Mouse (Mus musculus) heart, embryonic 14.5 days (tissue): Measurements from ENCODE around the gene Pink1. TPM values are rescaled to one million over a fixed set of nuclear protein-coding genes. Genes with fewer than 3 reads are reported as not detected.

Source experiments
- ATAC-seq: fragments of 200-750 bp; cut with Nextera tagmentation; 2 replicates; pipeline ENCODE4 v1.8.0; 2017; ENCODE audit warnings: low read depth, moderate TSS enrichment; ENCODE audit not compliant: insufficient number of reproducible peaks, insufficient read depth, low FRiP score
- H3K27ac ChIP-seq, 2 experiments: fragments of 200-500 bp in 1 of 2; fragments of 300-500 bp in 1 of 2; sonication (generic) in 1 of 2; replicated peaks in 1 of 2; 2 replicates each; pipeline ENCODE4 v1.5.1; 2012 to 2014; ENCODE audit warnings: low read depth in 2 of 2, low read length in 2 of 2, control low read depth in 1 of 2, mild to moderate bottlenecking in 1 of 2, mixed read lengths in 1 of 2; ENCODE audit not compliant: control insufficient read depth in 1 of 2, insufficient read depth in 1 of 2
- H3K27me3 ChIP-seq: fragments of 300-500 bp; sonication (generic); 2 replicates; pipeline ENCODE4 v1.6.1; 2014; ENCODE audit warnings: mild to moderate bottlenecking, low read length, control low read depth; ENCODE audit not compliant: control insufficient read depth, insufficient read depth
- H3K36me3 ChIP-seq: fragments of 300-500 bp; sonication (generic); 2 replicates; pipeline ENCODE4 v1.6.1; 2014; ENCODE audit warnings: mild to moderate bottlenecking, control low read depth, low read length, mixed read lengths; ENCODE audit not compliant: control insufficient read depth, insufficient read depth
- H3K4me1 ChIP-seq, 2 experiments: fragments of 200-500 bp in 1 of 2; fragments of 300-500 bp in 1 of 2; sonication (generic) in 1 of 2; 2 replicates each; pipeline ENCODE4 v1.6.1; 2012 to 2014; ENCODE audit warnings: low read length in 2 of 2, control low read depth in 1 of 2, mixed read lengths in 1 of 2; ENCODE audit not compliant: control insufficient read depth in 2 of 2, insufficient read depth in 2 of 2
- H3K4me2 ChIP-seq: fragments of 300-500 bp; sonication (generic); 2 replicates; pipeline ENCODE4 v1.6.1; 2014; ENCODE audit warnings: mild to moderate bottlenecking, low read length
- H3K4me3 ChIP-seq, 2 experiments: fragments of 200-500 bp in 1 of 2; fragments of 300-500 bp in 1 of 2; sonication (generic) in 1 of 2; 2 replicates each; pipeline ENCODE4 v1.5.1; 2012 to 2014; ENCODE audit warnings: low read length in 2 of 2, mild to moderate bottlenecking in 2 of 2, control low read depth in 1 of 2, low read depth in 1 of 2, moderate library complexity in 1 of 2; ENCODE audit not compliant: control insufficient read depth in 1 of 2, insufficient read depth in 1 of 2
- H3K9ac ChIP-seq: fragments of 300-500 bp; sonication (generic); 2 replicates; pipeline ENCODE4 v1.6.1; 2014; ENCODE audit warnings: mild to moderate bottlenecking, low read length
- H3K9me3 ChIP-seq: fragments of 300-500 bp; sonication (generic); 2 replicates; pipeline ENCODE4 v1.6.1; 2016; ENCODE audit warnings: low read length, control low read depth; ENCODE audit not compliant: control insufficient read depth
- WGBS: fragments of 180-500 bp; shearing (Covaris S2); extraction: QIAGEN DNeasy Blood & Tissue Kit; methylation state at CpG from one replicate; pipeline ENCODE4 v1.1.7; 2014; 5-methylcytosine and 5-hydroxymethylcytosine counted together
- polyA plus RNA-seq: library from polyadenylated mRNA; unstranded; fragments of >200 nt; fragmentation: Nextera tagmentation; extraction: Ambion mirVana; gene quantifications from 2 replicates; pipeline ENCODE4 v1.2.1, GENCODE M21; 2014

Pink1 gene
- polyA plus RNA-seq, 1 experiment from 2014 or later, result 50.9 TPM

- Histone ChIP-seq H3K9ac (peak overlapping the region; percentile 84), H3K27me3 (no peaks in the 10 kb centered on the region), H3K36me3 (peaks cover 21% of the 10 kb centered on the region), H3K9me3 (no peaks in the 10 kb centered on the region), H3K4me2 (peak overlapping the region; percentile 87), H3K4me3 (peak overlapping the region; percentile 68 to 89), H3K4me1 (peaks cover 9 to 14% of the 10 kb centered on the region in 2 experiments), H3K27ac (peak overlapping the region; percentile 76 to 78)
- 13% methylated on average over 18 of the region's 18 CpGs for WGBS
- no peak for ATAC-seq
Observed at GRCm38 (mm10) chr4:138303742-138304141, 22.4 kb downstream of the Pink1 start.

GRCm38 (mm10) chr4:138303011-138303410, 23.1 kb downstream of the Pink1 start:
- WGBS, result 88% methylated on average over 3 of the region's 3 CpGs
- no peak overlapping the region for H3K9ac ChIP-seq
- peaks cover 14% of the 10 kb centered on the region for H3K36me3 ChIP-seq
- no peak overlapping the region for H3K4me2 ChIP-seq
- ATAC-seq, result no peak
- peaks cover 9 to 14% of the 10 kb centered on the region in 2 experiments for H3K4me1 ChIP-seq
- no peak overlapping the region for H3K4me3 ChIP-seq
- H3K27me3 ChIP-seq, result no peaks in the 10 kb centered on the region
- H3K27ac ChIP-seq, result no peak overlapping the region
- H3K9me3 ChIP-seq, result no peaks in the 10 kb centered on the region

GRCm38 (mm10) chr4:138301271-138301780, 24.8 kb downstream of the Pink1 start:
- Histone ChIP-seq H3K9me3 (no peaks in the 10 kb centered on the region), H3K4me1 (peaks cover 9 to 14% of the 10 kb centered on the region in 2 experiments), H3K27ac (no peak overlapping the region), H3K4me2 (no peak overlapping the region), H3K36me3 (no peaks in the 10 kb centered on the region), H3K9ac (no peak overlapping the region), H3K27me3 (no peaks in the 10 kb centered on the region), H3K4me3 (no peak overlapping the region)
- 76% methylated on average over 10 of the region's 10 CpGs for WGBS
- ATAC-seq, result no peak

- no peaks in the 10 kb centered on the region for H3K27me3 ChIP-seq
- H3K36me3 ChIP-seq, result no peaks in the 10 kb centered on the region
- H3K4me3 ChIP-seq, result no peak overlapping the region
- H3K9me3 ChIP-seq, result no peaks in the 10 kb centered on the region
- H3K4me1 ChIP-seq, result no peaks in the 10 kb centered on the region
- no peak overlapping the region for H3K9ac ChIP-seq
- no peak overlapping the region for H3K4me2 ChIP-seq
- no peak for ATAC-seq
- 71% methylated on average over 11 of the region's 14 CpGs for WGBS
- H3K27ac ChIP-seq, result no peak overlapping the region
Observed at GRCm38 (mm10) chr4:138293949-138294550, 32.1 kb downstream of the Pink1 start.

- ATAC-seq, result no peak
- H3K4me1 ChIP-seq, result no peaks in the 10 kb centered on the region
- no peaks in the 10 kb centered on the region for H3K36me3 ChIP-seq
- no peak overlapping the region for H3K27ac ChIP-seq
- H3K4me3 ChIP-seq, result no peak overlapping the region
- whole genome bisulfite sequencing, result 78% methylated on average over 18 of the region's 18 CpGs
- H3K27me3 ChIP-seq, result no peaks in the 10 kb centered on the region
- H3K9me3 ChIP-seq, result no peaks in the 10 kb centered on the region
- H3K9ac ChIP-seq, result no peak overlapping the region
- H3K4me2 ChIP-seq, result no peak overlapping the region
Observed at GRCm38 (mm10) chr4:138293261-138293948, 32.7 kb downstream of the Pink1 start.

- no peak for ATAC-seq
- H3K9ac ChIP-seq, result no peak overlapping the region
- 81% methylated on average over 13 of the region's 13 CpGs for WGBS
Observed at GRCm38 (mm10) chr4:138292028-138292427, 34.1 kb downstream of the Pink1 start.

GRCm38 (mm10) chr4:138288691-138289090, 37.4 kb downstream of the Pink1 start:
- Histone ChIP-seq H3K9ac (no peak overlapping the region), H3K4me1 (no peaks in the 10 kb centered on the region), H3K4me2 (no peak overlapping the region), H3K4me3 (no peak overlapping the region), H3K36me3 (no peaks in the 10 kb centered on the region), H3K27ac (no peak overlapping the region), H3K27me3 (no peaks in the 10 kb centered on the region), H3K9me3 (0 out of 2 replicates have a peak, but pooled peaks cover 3% of the 10 kb centered on the region)
- no peak for ATAC-seq
- WGBS, result 75% methylated on average over 7 of the region's 7 CpGs

More at GRCm38 (mm10) chr4:138292028-138292427, 34.1 kb downstream of the Pink1 start:
- H3K4me2 ChIP-seq, result no peak overlapping the region
- no peaks in the 10 kb centered on the region for H3K4me1 ChIP-seq
- no peak overlapping the region for H3K27ac ChIP-seq
- H3K4me3 ChIP-seq, result no peak overlapping the region
- no peaks in the 10 kb centered on the region for H3K36me3 ChIP-seq
- no peaks in the 10 kb centered on the region for H3K27me3 ChIP-seq
- no peaks in the 10 kb centered on the region for H3K9me3 ChIP-seq
